Mouse (Mus musculus): ENCODE results near the gene Tmub1. TPM values are rescaled to one million over a fixed set of nuclear protein-coding genes. Genes with fewer than 3 reads are reported as not detected.

Gene Tmub1
- polyA plus RNA-seq, 1 experiment: 49.5 TPM

DNA sequence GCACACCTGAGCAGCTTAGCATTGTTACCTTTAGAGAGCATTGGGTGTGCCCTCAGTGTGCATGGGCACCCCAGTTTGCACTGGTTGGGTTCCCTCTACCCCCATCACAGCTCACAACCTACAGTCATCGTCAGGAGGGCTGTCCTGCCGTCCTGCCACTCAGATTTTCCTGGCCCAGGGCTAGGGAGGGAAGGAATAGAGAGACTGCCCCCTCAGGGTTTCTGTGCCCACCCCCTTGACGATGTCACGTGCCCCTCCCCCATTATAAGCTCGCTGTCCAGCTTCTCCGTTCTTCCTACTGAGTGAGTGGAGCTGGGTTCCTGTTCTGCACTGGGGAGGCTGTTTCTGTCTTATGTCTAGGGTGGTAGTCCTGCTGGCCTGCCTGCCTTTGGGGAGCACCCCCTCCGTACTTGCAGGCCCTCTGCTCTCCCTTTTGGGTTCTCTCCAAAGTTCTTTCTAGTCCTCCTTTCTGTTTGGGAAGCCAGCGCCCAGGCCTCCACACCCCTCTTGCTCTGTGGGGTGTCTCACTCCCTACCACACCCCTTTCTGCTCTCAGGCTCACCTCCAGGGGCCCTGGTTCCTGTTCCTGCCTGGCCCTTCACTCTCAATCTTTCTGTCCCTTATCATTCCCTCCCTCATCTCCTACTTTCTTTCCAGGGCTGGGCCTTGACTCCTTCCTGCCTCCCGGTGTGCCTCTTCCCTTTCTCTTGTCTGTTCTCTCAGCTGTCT is 20.9 kb downstream of the Tmub1 start:
- DNase-seq: no peak
- 25% methylated on average over 9 of the region's 9 CpGs for WGBS
- H3K4me3 ChIP-seq (replicated peaks; ENCODE audit: extremely low read depth, low read depth, low read length): no peak overlapping the region
- no peak for TF ChIP-seq POLR2A (IDR thresholded peaks at IDR 0.05; ENCODE audit: borderline replicate concordance, extremely low read depth, low read depth, low read length)
- no peak for TF ChIP-seq CTCF (IDR thresholded peaks at IDR 0.05; ENCODE audit: insufficient read depth, low read length)
- H3K4me1 ChIP-seq (ENCODE audit: control insufficient read depth, insufficient read depth, low read length): peaks cover 17% of the 10 kb centered on the region

DNA sequence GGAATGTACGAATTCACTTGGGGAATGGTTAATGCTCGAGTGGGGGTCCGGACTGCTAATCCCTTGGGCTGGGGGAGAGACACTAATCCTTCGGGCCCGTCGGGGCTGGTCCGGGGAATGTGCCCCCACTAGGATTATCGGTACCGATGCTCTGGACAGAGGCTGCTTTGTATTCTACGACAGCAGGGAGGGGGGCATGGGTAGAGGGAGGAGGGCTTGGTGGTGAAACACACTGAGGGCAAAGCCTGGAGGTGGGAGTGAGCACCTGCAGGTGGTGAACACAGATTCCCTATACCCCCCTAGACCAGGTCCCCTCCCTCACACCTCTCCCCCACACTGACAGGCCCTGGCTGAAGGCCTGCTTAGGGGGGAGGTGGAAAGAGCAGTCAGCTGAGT is 21.6 kb downstream of the Tmub1 start:
- DNase-seq: no peak
- TF ChIP-seq POLR2A (IDR thresholded peaks at IDR 0.05; ENCODE audit: borderline replicate concordance, extremely low read depth, low read depth, low read length): no peak
- TF ChIP-seq CTCF (IDR thresholded peaks at IDR 0.05; ENCODE audit: insufficient read depth, low read length): no peak
- peaks cover 17% of the 10 kb centered on the region for H3K4me1 ChIP-seq (ENCODE audit: control insufficient read depth, insufficient read depth, low read length)
- H3K4me3 ChIP-seq (replicated peaks; ENCODE audit: extremely low read depth, low read depth, low read length): peak overlapping the region; percentile 85
- WGBS: 6% methylated on average over 10 of the region's 10 CpGs

DNA sequence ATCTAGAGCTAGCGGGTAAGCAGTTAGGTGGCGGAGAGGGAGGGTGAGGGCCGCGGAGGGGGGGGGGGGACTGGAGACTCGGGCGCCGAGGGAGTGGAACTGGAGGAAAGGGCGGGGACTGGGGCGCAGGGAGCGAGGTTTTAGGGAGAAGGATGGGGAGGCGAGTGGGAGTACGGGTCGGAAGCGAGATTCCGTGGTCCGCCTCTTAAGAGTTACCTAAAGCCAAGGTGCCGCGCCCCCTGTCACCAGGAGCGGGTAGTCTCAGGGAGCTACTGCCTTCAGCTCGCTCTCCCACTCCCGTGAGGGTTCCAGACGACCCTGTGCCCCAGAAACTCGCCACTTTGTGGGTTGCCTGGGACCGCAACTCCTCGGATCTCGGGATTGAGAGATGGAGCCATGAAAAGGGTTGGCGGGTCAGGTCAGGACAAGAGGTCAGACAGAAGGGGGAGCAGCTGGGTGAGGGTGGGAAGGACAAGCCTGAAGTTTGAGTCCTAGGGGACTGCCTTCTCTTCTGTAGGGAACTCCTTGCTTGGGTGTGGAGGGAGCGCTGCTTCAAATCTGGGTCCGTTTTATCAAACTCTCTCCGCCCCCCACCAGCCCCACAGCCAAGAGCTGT is 22.1 kb downstream of the Tmub1 start:
- WGBS: 1% methylated on average over 26 of the region's 30 CpGs
- peak overlapping the region; percentile 85 for H3K4me3 ChIP-seq (replicated peaks; ENCODE audit: extremely low read depth, low read depth, low read length)
- peak; percentile 74 for DNase-seq
- H3K4me1 ChIP-seq (ENCODE audit: control insufficient read depth, insufficient read depth, low read length): peaks cover 17% of the 10 kb centered on the region
- TF ChIP-seq POLR2A (IDR thresholded peaks at IDR 0.05; ENCODE audit: borderline replicate concordance, extremely low read depth, low read depth, low read length) (no peak), CTCF (IDR thresholded peaks at IDR 0.05; ENCODE audit: insufficient read depth, low read length) (no peak)

DNA sequence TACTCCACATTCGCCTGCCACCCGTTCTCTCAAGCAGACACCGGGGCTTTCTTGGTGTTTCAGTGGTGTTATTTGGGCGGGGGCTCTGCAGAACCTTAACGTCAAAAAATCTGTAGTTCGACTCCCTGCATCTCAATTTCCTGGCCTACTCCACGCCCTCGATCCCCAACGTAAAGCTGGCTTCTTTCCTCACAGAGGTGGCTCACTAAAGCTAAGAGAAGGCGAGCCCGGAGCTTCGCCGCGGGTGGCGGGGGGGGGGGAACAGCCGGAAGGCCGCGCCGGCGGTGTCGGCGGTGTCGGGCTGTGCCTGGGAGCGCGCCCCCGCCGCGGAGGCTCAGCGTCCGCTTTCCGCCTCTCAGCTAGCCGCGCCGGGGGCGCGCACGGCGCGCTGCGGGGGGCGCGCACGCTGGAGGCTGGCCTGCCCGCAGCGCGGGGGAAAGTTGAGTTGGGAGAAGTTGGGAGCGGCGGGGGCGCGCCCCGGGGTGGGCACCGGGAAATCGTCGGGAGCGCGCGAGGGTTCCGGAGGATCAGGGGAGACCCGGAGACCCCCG is 22.7 kb downstream of the Tmub1 start:
- peaks cover 17% of the 10 kb centered on the region for H3K4me1 ChIP-seq (ENCODE audit: control insufficient read depth, insufficient read depth, low read length)
- WGBS: under 1% methylated on average over 55 of the region's 60 CpGs
- TF ChIP-seq POLR2A (IDR thresholded peaks at IDR 0.05; ENCODE audit: borderline replicate concordance, extremely low read depth, low read depth, low read length): peak; percentile 58; the same call in 1 of the 2 replicates
- no peak for TF ChIP-seq CTCF (IDR thresholded peaks at IDR 0.05; ENCODE audit: insufficient read depth, low read length)
- DNase-seq: peak; percentile 65
- H3K4me3 ChIP-seq (replicated peaks; ENCODE audit: extremely low read depth, low read depth, low read length): peak overlapping the region; percentile 88

DNA sequence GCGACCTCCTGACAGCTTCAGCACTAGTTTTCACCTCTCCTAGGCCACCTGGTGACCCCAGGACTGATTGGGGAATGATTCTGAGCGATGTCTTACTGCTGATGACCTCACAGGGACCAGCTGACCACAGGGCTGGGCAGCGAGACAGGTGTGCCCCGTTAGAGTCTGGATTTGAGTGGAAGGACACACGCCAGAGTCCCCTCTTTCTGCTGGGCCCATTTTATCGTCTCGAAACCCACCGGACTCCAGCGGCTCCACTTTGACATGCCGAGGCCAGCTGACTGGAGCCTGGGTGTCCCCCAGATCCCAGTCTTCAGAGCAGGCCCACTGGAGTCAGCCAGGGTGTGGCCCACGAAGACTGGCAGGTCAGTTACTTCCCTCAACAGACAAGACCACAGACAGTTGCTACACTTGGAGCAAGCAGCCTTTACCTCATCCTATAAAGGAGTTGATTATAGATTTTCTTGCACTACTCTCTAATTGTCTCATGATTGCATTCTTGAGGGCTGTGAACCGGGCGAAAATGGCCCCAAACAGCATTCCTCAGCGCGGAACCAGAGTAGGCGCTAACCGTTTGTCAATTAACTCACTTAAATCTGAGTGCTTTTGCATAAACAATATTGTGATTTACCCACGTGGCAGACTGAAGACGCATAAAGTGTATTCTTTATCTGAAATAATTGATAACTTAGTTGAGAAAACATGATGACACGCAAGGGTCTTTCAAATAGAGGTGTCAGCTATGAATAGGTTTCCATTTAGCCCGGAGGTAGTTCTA is 23.5 kb downstream of the Tmub1 start:
- no peak for TF ChIP-seq CTCF (IDR thresholded peaks at IDR 0.05; ENCODE audit: insufficient read depth, low read length)
- TF ChIP-seq POLR2A (IDR thresholded peaks at IDR 0.05; ENCODE audit: borderline replicate concordance, extremely low read depth, low read depth, low read length): no peak
- DNase-seq: no peak
- 6% methylated on average over 21 of the region's 21 CpGs for WGBS
- H3K4me3 ChIP-seq (replicated peaks; ENCODE audit: extremely low read depth, low read depth, low read length): peak overlapping the region; percentile 88
- H3K4me1 ChIP-seq (ENCODE audit: control insufficient read depth, insufficient read depth, low read length): peaks cover 17% of the 10 kb centered on the region

DNA sequence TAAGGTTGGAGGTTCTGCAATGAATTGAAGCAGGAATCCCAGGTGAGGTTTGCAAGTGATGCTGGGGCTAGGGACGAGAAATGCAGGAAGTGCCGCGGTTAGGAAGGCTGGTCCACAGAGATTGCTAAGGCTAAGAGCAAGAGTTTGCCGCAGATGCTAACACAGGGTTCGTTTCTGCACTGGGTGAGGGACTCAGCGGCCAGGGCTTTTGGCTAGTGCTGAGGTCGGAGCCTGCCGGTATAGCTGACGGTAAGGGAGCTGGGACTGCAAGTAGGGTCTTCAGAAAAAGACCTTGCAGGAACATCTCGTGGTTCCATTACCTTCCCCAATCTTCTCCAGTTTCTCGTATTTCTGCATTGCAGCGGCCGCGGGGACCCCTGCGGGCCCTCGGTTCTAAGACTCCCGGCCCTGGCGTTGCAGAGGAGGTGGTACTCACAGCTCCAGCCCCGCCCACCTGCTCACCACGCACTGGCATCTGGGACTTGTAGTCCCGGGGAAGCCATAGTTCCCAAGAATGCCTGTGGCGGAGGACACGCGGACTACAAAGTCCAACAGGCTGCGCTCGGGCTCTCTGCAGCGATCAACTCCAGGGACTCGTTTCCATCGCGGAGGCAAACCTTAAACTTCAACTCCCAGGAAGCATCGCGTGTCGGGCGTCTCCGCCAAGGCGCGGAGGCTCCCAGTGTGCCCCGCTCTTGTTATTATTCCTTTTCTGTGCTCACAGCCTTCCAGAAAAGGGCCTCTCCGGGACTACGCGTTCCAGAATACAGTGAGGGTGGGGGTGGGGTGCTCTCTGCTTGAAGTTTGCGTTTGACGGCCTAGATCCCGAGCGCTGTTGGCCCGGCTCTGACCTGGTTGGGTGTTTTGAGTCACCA is 24.3 kb downstream of the Tmub1 start, which contains the start of the genes Cdk5 and Slc4a2:
TSS of gene Cdk5 (minus strand) at position 402 of the 875 bp plus-strand sequence.
TSS of gene Slc4a2 (plus strand) at position 709 of the 875 bp plus-strand sequence.
- WGBS: under 1% methylated on average over 46 of the region's 46 CpGs
- TF ChIP-seq CTCF (IDR thresholded peaks at IDR 0.05; ENCODE audit: insufficient read depth, low read length) (no peak), POLR2A (IDR thresholded peaks at IDR 0.05; ENCODE audit: borderline replicate concordance, extremely low read depth, low read depth, low read length) (peak; percentile 84; the same call in 1 of the 2 replicates)
- peak within 1 kb of the TSS; percentile 88 for H3K4me3 ChIP-seq (replicated peaks; ENCODE audit: extremely low read depth, low read depth, low read length)
- peaks cover 17% of the 10 kb centered on the region for H3K4me1 ChIP-seq (ENCODE audit: control insufficient read depth, insufficient read depth, low read length)
- DNase-seq: peak; percentile 97

DNA sequence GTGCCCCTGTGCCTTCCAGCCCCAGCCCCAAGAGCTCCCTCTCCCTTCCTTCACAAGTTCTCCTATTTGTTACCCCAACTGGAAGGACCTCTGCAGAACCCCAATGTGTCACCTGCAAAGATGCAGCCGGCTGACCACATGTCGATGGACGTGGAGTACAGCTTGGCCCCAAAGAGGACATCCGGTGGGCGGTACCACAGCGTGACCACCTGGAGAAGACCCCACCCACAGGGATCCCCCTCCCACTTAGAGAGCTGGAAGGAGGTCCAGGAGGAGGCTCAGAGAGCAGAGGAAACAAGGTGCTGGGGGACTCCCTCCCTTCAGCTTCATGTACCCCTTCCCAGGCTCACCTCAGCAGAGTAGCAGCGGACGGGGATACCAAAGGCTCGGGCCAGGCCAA is 27.3 kb downstream of the Tmub1 start:
- Histone ChIP-seq H3K4me1 (ENCODE audit: control insufficient read depth, insufficient read depth, low read length) (peaks cover 5% of the 10 kb centered on the region), H3K4me3 (replicated peaks; ENCODE audit: extremely low read depth, low read depth, low read length) (no peak overlapping the region)
- 90% methylated on average over 9 of the region's 9 CpGs for whole genome bisulfite sequencing
- DNase-seq: no peak
- TF ChIP-seq POLR2A (IDR thresholded peaks at IDR 0.05; ENCODE audit: borderline replicate concordance, extremely low read depth, low read depth, low read length): no peak
- no peak for TF ChIP-seq CTCF (IDR thresholded peaks at IDR 0.05; ENCODE audit: insufficient read depth, low read length)

DNA sequence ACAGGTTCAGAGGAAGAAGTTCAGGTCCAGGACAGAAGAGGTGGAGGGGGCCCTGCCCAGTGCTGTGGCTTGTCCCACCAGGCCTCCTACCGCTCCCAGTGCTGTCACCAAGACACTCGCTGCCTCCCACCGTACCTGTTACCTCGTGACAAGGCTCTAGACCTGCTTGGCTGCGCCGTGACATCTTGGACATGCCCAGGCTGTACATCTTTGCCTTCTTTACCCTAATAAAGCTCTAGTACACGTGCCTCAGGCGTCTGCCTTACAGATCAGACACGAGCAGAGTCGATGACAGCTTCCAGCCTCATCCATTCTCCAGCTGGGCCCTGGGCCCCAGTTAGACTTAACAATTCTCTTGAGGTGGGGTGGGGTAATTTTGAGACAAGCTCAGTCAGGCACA is 30.1 kb downstream of the Tmub1 start:
- WGBS: 90% methylated on average over 10 of the region's 10 CpGs
- H3K4me3 ChIP-seq (replicated peaks; ENCODE audit: extremely low read depth, low read depth, low read length): no peak overlapping the region
- TF ChIP-seq CTCF (IDR thresholded peaks at IDR 0.05; ENCODE audit: insufficient read depth, low read length) (no peak), POLR2A (IDR thresholded peaks at IDR 0.05; ENCODE audit: borderline replicate concordance, extremely low read depth, low read depth, low read length) (no peak)
- no peak for DNase-seq
- H3K4me1 ChIP-seq (ENCODE audit: control insufficient read depth, insufficient read depth, low read length): peaks cover under 1% of the 10 kb centered on the region

Measured in lung, adult 2 months (tissue).